19 mouse cellular contexts compared by ENCODE assay signal in the genomic region with DNA sequence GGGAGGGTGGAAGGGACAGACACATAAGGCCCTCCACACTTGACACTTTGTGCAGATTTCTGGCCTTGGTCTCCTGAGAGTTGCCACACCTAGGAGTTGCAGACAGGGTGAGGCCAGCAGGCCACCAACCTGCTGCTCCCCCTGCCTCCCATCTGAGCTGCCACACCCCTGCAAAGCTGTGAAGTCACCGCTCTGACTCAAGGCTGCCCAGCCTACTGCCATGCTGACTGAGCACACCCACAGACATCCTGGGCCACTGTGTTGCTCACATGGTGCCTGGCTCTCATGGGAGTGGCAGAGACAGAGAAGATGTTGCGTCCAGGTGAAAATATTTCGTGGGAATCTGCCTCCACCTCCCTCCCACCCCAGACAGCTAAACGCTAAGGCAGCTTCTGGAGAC.
DNase-seq lines count a peak whose midpoint lies in the region; ATAC-seq and TF ChIP-seq lines count a peak whose summit lies in the region.
"Had no signal": no experiment of that assay in that cellular context is flagged by ENCODE, and none has a peak within 500 bp of the region (broad histone marks: within the 10 kb centered on the region; RNA-seq: fewer than 3 reads in every experiment).

No protein-coding gene starts in this region.

- no peak for ATAC-seq in forebrain, embryonic 14.5 days
- ATAC-seq in kidney, embryonic 16.5 days (ENCODE audit: low FRiP score, low TSS enrichment): 0 out of 2 replicates have a peak, but pooled peaks have one; percentile 19
- ATAC-seq in stomach, postnatal 0 days (ENCODE audit: low FRiP score, low TSS enrichment): peak; percentile 60; the same call in 1 of the 2 replicates
- ATAC-seq: forebrain, embryonic 16.5 days had no signal

- no peak for TF ChIP-seq CTCF in stomach, postnatal 0 days (IDR thresholded peaks at IDR 0.05; ENCODE audit: low read depth)

- H3K36me3 ChIP-seq in forebrain, embryonic 10.5 days (replicated peaks): no peaks in the 10 kb centered on the region
- no peaks in the 10 kb centered on the region for H3K36me3 ChIP-seq in forebrain, embryonic 14.5 days (ENCODE audit: control insufficient read depth, insufficient read depth, low read length)
- no peaks in the 10 kb centered on the region for H3K36me3 ChIP-seq in kidney, embryonic 16.5 days (ENCODE audit: insufficient read depth, low read length)
- no peaks in the 10 kb centered on the region for H3K36me3 ChIP-seq in stomach, postnatal 0 days (ENCODE audit: control insufficient read depth, insufficient read depth, low read length)
- H3K36me3 ChIP-seq: embryonic facial prominence, embryonic 12.5 days; heart, embryonic 13.5 days; hindbrain, embryonic 15.5 days had no signal

- no peak overlapping the region for H3K9ac ChIP-seq in forebrain, embryonic 14.5 days (ENCODE audit: low read length)
- H3K9ac ChIP-seq in kidney, embryonic 16.5 days (replicated peaks; ENCODE audit: low read length): no peak overlapping the region
- no peak overlapping the region for H3K9ac ChIP-seq in stomach, postnatal 0 days (ENCODE audit: low read length)
- H3K9ac ChIP-seq: embryonic facial prominence, embryonic 12.5 days; heart, embryonic 13.5 days; hindbrain, embryonic 15.5 days had no signal

- no peak overlapping the region for H3K4me3 ChIP-seq in forebrain, embryonic 10.5 days
- H3K4me3 ChIP-seq in forebrain, embryonic 14.5 days (ENCODE audit: low read depth, low read length): no peak overlapping the region
- no peak overlapping the region for H3K4me3 ChIP-seq in kidney, embryonic 16.5 days (ENCODE audit: low read length)
- no peak overlapping the region for H3K4me3 ChIP-seq in stomach, postnatal 0 days (ENCODE audit: low read depth, low read length)
- H3K4me3 ChIP-seq: embryonic facial prominence, embryonic 12.5 days; heart, embryonic 13.5 days; hindbrain, embryonic 15.5 days had no signal

- no peak for TF ChIP-seq EP300 in stomach, postnatal 0 days (optimal IDR thresholded peaks at IDR 0.05)

- peak overlapping the region; percentile 82 for H3K27ac ChIP-seq in forebrain, embryonic 10.5 days
- no peak overlapping the region for H3K27ac ChIP-seq in forebrain, embryonic 14.5 days (ENCODE audit: low read depth, low read length)
- no peak overlapping the region for H3K27ac ChIP-seq in kidney, embryonic 16.5 days (ENCODE audit: low read length)
- no peak overlapping the region for H3K27ac ChIP-seq in stomach, postnatal 0 days (replicated peaks)
- H3K27ac ChIP-seq: embryonic facial prominence, embryonic 12.5 days; heart, embryonic 13.5 days; hindbrain, embryonic 15.5 days had no signal

- H3K9me3 ChIP-seq in forebrain, embryonic 10.5 days: no peaks in the 10 kb centered on the region
- no peaks in the 10 kb centered on the region for H3K9me3 ChIP-seq in forebrain, embryonic 14.5 days (replicated peaks; ENCODE audit: control insufficient read depth, low read length)
- no peaks in the 10 kb centered on the region for H3K9me3 ChIP-seq in kidney, embryonic 16.5 days (ENCODE audit: low read length)
- H3K9me3 ChIP-seq in stomach, postnatal 0 days (ENCODE audit: control insufficient read depth, low read length): no peaks in the 10 kb centered on the region
- H3K9me3 ChIP-seq: embryonic facial prominence, embryonic 12.5 days; heart, embryonic 13.5 days; hindbrain, embryonic 15.5 days had no signal

- no peak for DNase-seq in forebrain, embryonic 10.5 days (ENCODE audit: extremely low spot score, low spot score)
- DNase-seq in forebrain, embryonic 14.5 days (ENCODE audit: low spot score): no peak
- DNase-seq in kidney, postnatal 25 days: no peak
- peak; percentile 2 for DNase-seq in fibroblast of lung, adult 2 months (ENCODE audit: low read depth)
- peak; percentile 31 for DNase-seq in stomach, postnatal 0 days (ENCODE audit: low spot score)
- no peak for DNase-seq in adrenal gland, postnatal 36 days
- DNase-seq in urinary bladder, postnatal 36 days (ENCODE audit: low spot score in 2 of 2): no peak
- DNase-seq: adrenal gland, postnatal 10 days; cerebellum, adult 2 months; cerebellum, postnatal 10 days; gastrocnemius, postnatal 10 days; heart, adult 18-20 months; heart, postnatal 36 days; kidney, adult 11 months had no signal

- H3K4me2 ChIP-seq in forebrain, embryonic 14.5 days (ENCODE audit: low read length): no peak overlapping the region
- H3K4me2 ChIP-seq in kidney, embryonic 16.5 days (replicated peaks; ENCODE audit: low read depth, low read length): no peak overlapping the region
- H3K4me2 ChIP-seq in stomach, postnatal 0 days (replicated peaks; ENCODE audit: low read depth): no peak overlapping the region
- H3K4me2 ChIP-seq: embryonic facial prominence, embryonic 12.5 days; heart, embryonic 13.5 days; hindbrain, embryonic 15.5 days had no signal

- WGBS in forebrain, embryonic 10.5 days: 83% methylated on average over 4 of the region's 4 CpGs
- WGBS in forebrain, embryonic 14.5 days: 78% methylated on average over 4 of the region's 4 CpGs
- WGBS in kidney, embryonic 16.5 days: 79% methylated on average over 4 of the region's 4 CpGs
- 66% methylated on average over 4 of the region's 4 CpGs for WGBS in stomach, postnatal 0 days

- H3K4me1 ChIP-seq in forebrain, embryonic 10.5 days: peaks cover 37% of the 10 kb centered on the region
- H3K4me1 ChIP-seq in forebrain, embryonic 14.5 days (ENCODE audit: control insufficient read depth, insufficient read depth, low read length): no peaks in the 10 kb centered on the region
- no peaks in the 10 kb centered on the region for H3K4me1 ChIP-seq in kidney, embryonic 16.5 days (ENCODE audit: insufficient read depth, low read length)
- H3K4me1 ChIP-seq in stomach, postnatal 0 days (replicated peaks; ENCODE audit: control insufficient read depth, insufficient read depth): no peaks in the 10 kb centered on the region
- H3K4me1 ChIP-seq: embryonic facial prominence, embryonic 12.5 days; heart, embryonic 13.5 days; hindbrain, embryonic 15.5 days had no signal

- 0 out of 2 replicates have a peak, but pooled peaks cover 4% of the 10 kb centered on the region for H3K27me3 ChIP-seq in forebrain, embryonic 10.5 days (ENCODE audit: poor library complexity, severe bottlenecking)
- no peaks in the 10 kb centered on the region for H3K27me3 ChIP-seq in forebrain, embryonic 14.5 days (replicated peaks; ENCODE audit: control insufficient read depth, insufficient read depth, low read length)
- H3K27me3 ChIP-seq in kidney, embryonic 16.5 days (ENCODE audit: insufficient read depth, low read length): no peaks in the 10 kb centered on the region
- H3K27me3 ChIP-seq in stomach, postnatal 0 days (ENCODE audit: control insufficient read depth, insufficient read depth, low read length): no peaks in the 10 kb centered on the region
- H3K27me3 ChIP-seq: embryonic facial prominence, embryonic 12.5 days; heart, embryonic 13.5 days had no signal

Comparison
In these comparisons a context has a peak if more than half of its experiments do, and no peak if none do; other contexts are left out.
1. DNase-seq: peak in fibroblast of lung, adult 2 months (single experiment) and stomach, postnatal 0 days (single experiment); none in forebrain, embryonic 10.5 days (single experiment), forebrain, embryonic 14.5 days (single experiment), kidney, postnatal 25 days (0 of 2), adrenal gland, postnatal 36 days (0 of 2) and urinary bladder, postnatal 36 days (0 of 2).